Mouse (Mus musculus): ENCODE measurements around the gene Trim30c.
"Not testable (repeated sequence)": the region's sequence is repeated elsewhere in the genome, so short reads cannot be mapped to it uniquely, and the experiment has no call there.

The Trim30c gene

GRCm38 (mm10) chr7:104400698-104401097 is at the start of gene Trim30c:
Gene Trim30c (minus strand): TSS chr7:104400837.
- DNase-seq, result no peak

- DNase-seq, result peak; percentile 63
Observed at GRCm38 (mm10) chr7:104445961-104446645, 45.5 kb upstream of the Trim30c start.

- DNase-seq, result no peak
Observed at GRCm38 (mm10) chr7:104404460-104404950, 3.9 kb upstream of the Trim30c start.

GRCm38 (mm10) chr7:104401140-104401539 is 503 bp upstream of the Trim30c start:
- DNase-seq, result no peak

GRCm38 (mm10) chr7:104398492-104398891 is 2.1 kb downstream of the Trim30c start:
- DNase-seq, result no peak

- DNase-seq, result peak; percentile 45
Observed at GRCm38 (mm10) chr7:104369736-104370414, 30.8 kb downstream of the Trim30c start, which contains the start of gene Trim30b. Gene Trim30b (minus strand): TSS chr7:104369884.

GRCm38 (mm10) chr7:104366339-104366738 is 34.3 kb downstream of the Trim30c start:
- no peak for DNase-seq

GRCm38 (mm10) chr7:104353600-104353967 is 47.1 kb downstream of the Trim30c start:
- DNase-seq, result peak; percentile 4

GRCm38 (mm10) chr7:104352717-104353599 is 47.7 kb downstream of the Trim30c start, which contains the start of gene Trim12c:
Gene Trim12c (minus strand): TSS chr7:104353362.
- peak; percentile 80 for DNase-seq

GRCm38 (mm10) chr7:104348043-104348442 is 52.6 kb downstream of the Trim30c start:
- not testable (repeated sequence) for DNase-seq

GRCm38 (mm10) chr7:104340744-104341143 is 59.9 kb downstream of the Trim30c start:
- not testable (repeated sequence) for DNase-seq

- DNase-seq, result not testable (repeated sequence)
Observed at GRCm38 (mm10) chr7:104335547-104335946, 65.1 kb downstream of the Trim30c start.

Measured in thymus, postnatal 14 days (tissue).